Mouse (Mus musculus) Muller cell, postnatal 12 days (primary cell): ENCODE results near the gene Hsd17b1.

Source experiments
- DNase-seq: peaks from one replicate; pipeline ENCODE4 v3.0.0-alpha.2; 2015; ENCODE audit errors: inconsistent ontology term

Gene Hsd17b1

GRCm38 (mm10) chr11:101078121-101078520, at the start of gene Hsd17b1:
Hsd17b1 (plus strand) TSS chr11:101078411.
- DNase-seq, result no peak

- no peak for DNase-seq
These were observed 48.9 kb upstream of the Hsd17b1 start for GRCm38 (mm10) chr11:101029320-101029719.

GRCm38 (mm10) chr11:101030136-101030807, 47.9 kb upstream of the Hsd17b1 start:
- no peak for DNase-seq

GRCm38 (mm10) chr11:101030808-101031156, 47.4 kb upstream of the Hsd17b1 start:
- DNase-seq, result no peak

GRCm38 (mm10) chr11:101031470-101031869, 46.7 kb upstream of the Hsd17b1 start:
- no peak for DNase-seq

- DNase-seq, result no peak
These were observed 44.2 kb upstream of the Hsd17b1 start for GRCm38 (mm10) chr11:101033856-101034500.

- no peak for DNase-seq
These were observed 43.4 kb upstream of the Hsd17b1 start for GRCm38 (mm10) chr11:101034614-101035327.

GRCm38 (mm10) chr11:101035328-101035695, 42.9 kb upstream of the Hsd17b1 start:
- no peak for DNase-seq

- no peak for DNase-seq
These were observed 40.4 kb upstream of the Hsd17b1 start for GRCm38 (mm10) chr11:101037795-101038194.

- DNase-seq, result no peak
These were observed 32.4 kb upstream of the Hsd17b1 start for GRCm38 (mm10) chr11:101045826-101046225.

- no peak for DNase-seq
These were observed 31.8 kb upstream of the Hsd17b1 start for GRCm38 (mm10) chr11:101046440-101046839.

GRCm38 (mm10) chr11:101047502-101047901, 30.7 kb upstream of the Hsd17b1 start:
- no peak for DNase-seq

- no peak for DNase-seq
These were observed 27.9 kb upstream of the Hsd17b1 start for GRCm38 (mm10) chr11:101050359-101050758.

- no peak for DNase-seq
These were observed 27.1 kb upstream of the Hsd17b1 start for GRCm38 (mm10) chr11:101051051-101051493.

- no peak for DNase-seq
These were observed 26.6 kb upstream of the Hsd17b1 start for GRCm38 (mm10) chr11:101051617-101052016.

- no peak for DNase-seq
These were observed 25.3 kb upstream of the Hsd17b1 start for GRCm38 (mm10) chr11:101052751-101053473.

- no peak for DNase-seq
These were observed 24.2 kb upstream of the Hsd17b1 start for GRCm38 (mm10) chr11:101053974-101054373.

GRCm38 (mm10) chr11:101055418-101055817, 22.8 kb upstream of the Hsd17b1 start:
- no peak for DNase-seq

GRCm38 (mm10) chr11:101056885-101057284, 21.3 kb upstream of the Hsd17b1 start:
- DNase-seq, result peak; percentile 81

- DNase-seq, result peak; percentile 64
These were observed 20.4 kb upstream of the Hsd17b1 start for GRCm38 (mm10) chr11:101057860-101058259.

- DNase-seq, result no peak
These were observed 19.5 kb upstream of the Hsd17b1 start for GRCm38 (mm10) chr11:101058726-101059125.

- DNase-seq, result no peak
These were observed 18.7 kb upstream of the Hsd17b1 start for GRCm38 (mm10) chr11:101059473-101059872.
